13 mouse cellular contexts compared by ENCODE assay signal in genomic region chr11:4629861-4630280, GRCm38 (mm10). TPM values are rescaled to one million over a fixed set of nuclear protein-coding genes. Genes with fewer than 3 reads are reported as not detected.
DNase-seq lines count a peak whose midpoint lies in the region; ATAC-seq and TF ChIP-seq lines count a peak whose summit lies in the region.
"Had no signal": no experiment of that assay in that cellular context is flagged by ENCODE, and none has a peak within 500 bp of the region (broad histone marks: within the 10 kb centered on the region; RNA-seq: fewer than 3 reads in every experiment).

No protein-coding gene starts in this region.

- H3K36me3 ChIP-seq in heart, embryonic 14.5 days (ENCODE audit: control insufficient read depth, insufficient read depth, low read length) = no peaks in the 10 kb centered on the region
- no peaks in the 10 kb centered on the region for H3K36me3 ChIP-seq in kidney, embryonic 16.5 days (ENCODE audit: insufficient read depth, low read length)
- H3K36me3 ChIP-seq: neural tube, embryonic 13.5 days had no signal

- H3K27me3 ChIP-seq in heart, embryonic 14.5 days (ENCODE audit: control insufficient read depth, insufficient read depth, low read length) = no peaks in the 10 kb centered on the region
- no peaks in the 10 kb centered on the region for H3K27me3 ChIP-seq in kidney, embryonic 16.5 days (ENCODE audit: insufficient read depth, low read length)
- H3K27me3 ChIP-seq: neural tube, embryonic 13.5 days had no signal

- intact Hi-C loops in heart, postnatal 25 days (cut with DNase I) = loop anchor here (5.0 kb wide), 1 partner anchor 113 kb away; no protein-coding TSS in a partner anchor

- TF ChIP-seq POLR2A in brain, embryonic 14.5 days (IDR thresholded peaks at IDR 0.05; ENCODE audit: borderline replicate concordance, extremely low read depth, insufficient read depth, insufficient read length, poor library complexity, severe bottlenecking) = no peak

- no peak overlapping the region for H3K4me3 ChIP-seq in heart, embryonic 14.5 days (ENCODE audit: control insufficient read depth in 1 of 2, insufficient read depth in 1 of 2, low read depth in 1 of 2, low read length in 2 of 2)
- H3K4me3 ChIP-seq in kidney, embryonic 16.5 days (ENCODE audit: low read length) = no peak overlapping the region
- H3K4me3 ChIP-seq: neural tube, embryonic 13.5 days had no signal

- peaks cover 10 to 20% of the 10 kb centered on the region in 2 experiments for H3K4me1 ChIP-seq in heart, embryonic 14.5 days (ENCODE audit: control insufficient read depth in 2 of 2, insufficient read depth in 2 of 2, low read length in 2 of 2)
- H3K4me1 ChIP-seq in kidney, embryonic 16.5 days (ENCODE audit: insufficient read depth, low read length) = peaks cover 5% of the 10 kb centered on the region; the same call in 1 of the 2 replicates

- TF ChIP-seq CTCF in brain, embryonic 14.5 days (IDR thresholded peaks at IDR 0.05; ENCODE audit: borderline replicate concordance, extremely low read depth, insufficient read depth, insufficient read length) = no peak

- DNase-seq in heart, postnatal 25 days (ENCODE audit: low spot score) = no peak
- DNase-seq in brain, embryonic 14.5 days (ENCODE audit: low read depth) = peak; percentile 45
- peak; percentile 47 to 85 for DNase-seq in lung, postnatal 4 days
- no peak for DNase-seq in layer of hippocampus, adult 11-12 months (ENCODE audit: low spot score)
- no peak for DNase-seq in cerebellum, adult 11 months
- no peak for DNase-seq in cerebellum, postnatal 25 days
- DNase-seq: adrenal gland, adult 2 months had no signal

- peak overlapping the region; percentile 73 to 85 for H3K27ac ChIP-seq in heart, embryonic 14.5 days (replicated peaks in 1 of 2; ENCODE audit: control insufficient read depth in 1 of 2, insufficient read depth in 1 of 2, low read depth in 2 of 2, low read length in 2 of 2)
- 0 out of 2 replicates have a peak overlapping the region, but pooled peaks have one; percentile 27 for H3K27ac ChIP-seq in kidney, embryonic 16.5 days (ENCODE audit: low read length)
- H3K27ac ChIP-seq: neural tube, embryonic 13.5 days had no signal

- WGBS in heart, embryonic 14.5 days = 6% methylated on average over 8 of the region's 8 CpGs
- 31% methylated on average over 8 of the region's 8 CpGs for WGBS in kidney, embryonic 16.5 days

- peak overlapping the region; percentile 12; the same call in 1 of the 2 replicates for H3K4me2 ChIP-seq in heart, embryonic 14.5 days (ENCODE audit: low read length)
- no peak overlapping the region for H3K4me2 ChIP-seq in kidney, embryonic 16.5 days (replicated peaks; ENCODE audit: low read depth, low read length)
- H3K4me2 ChIP-seq: neural tube, embryonic 13.5 days had no signal

- no peak for ATAC-seq in heart, embryonic 14.5 days (ENCODE audit: insufficient number of reproducible peaks, insufficient read depth, low FRiP score, low read depth)
- ATAC-seq in kidney, embryonic 16.5 days (ENCODE audit: low FRiP score, low TSS enrichment) = 0 out of 2 replicates have a peak, but pooled peaks have one; percentile 12
- ATAC-seq: CD4-positive, CD25-positive, alpha-beta regulatory T cell, adult 4 months had no signal

- H3K9me3 ChIP-seq in heart, embryonic 14.5 days (ENCODE audit: control insufficient read depth, low read length) = no peaks in the 10 kb centered on the region
- H3K9me3 ChIP-seq in kidney, embryonic 16.5 days (ENCODE audit: low read length) = no peaks in the 10 kb centered on the region
- H3K9me3 ChIP-seq: neural tube, embryonic 13.5 days had no signal

- no peak overlapping the region for H3K9ac ChIP-seq in heart, embryonic 14.5 days (ENCODE audit: low read length)
- no peak overlapping the region for H3K9ac ChIP-seq in kidney, embryonic 16.5 days (replicated peaks; ENCODE audit: low read length)
- H3K9ac ChIP-seq: neural tube, embryonic 13.5 days had no signal

RNA-seq across cellular contexts. Expression of gene Ascc2, which starts 7.7 kb away (rescaled TPM):
- polyA plus RNA-seq in heart, embryonic 14.5 days (2014; fragmentation: Nextera tagmentation; extraction: Ambion mirVana) = 19.0 and 22.0 TPM in 2 replicates
- total RNA-seq in heart, postnatal 25 days (2021) = 10 to 100 TPM; 13.6 to 15.2 TPM
- polyA plus RNA-seq in brain, embryonic 14.5 days (2012; rRNA removed) = 27.5 and 32.3 TPM in 2 replicates
- polyA plus RNA-seq in kidney, embryonic 16.5 days (2015; fragmentation: Nextera tagmentation; extraction: Ambion mirVana) = 33.4 and 36.0 TPM in 2 replicates

RNA-seq across cellular contexts. Expression of gene Gm11032, which starts 10.0 kb away (rescaled TPM):
- not detected in 2 replicates for polyA plus RNA-seq in heart, embryonic 14.5 days (2014; fragmentation: Nextera tagmentation; extraction: Ambion mirVana)
- total RNA-seq in heart, postnatal 25 days (2021) = not detected
- polyA plus RNA-seq in brain, embryonic 14.5 days (2012; rRNA removed) = not detected in 2 replicates
- polyA plus RNA-seq in kidney, embryonic 16.5 days (2015; fragmentation: Nextera tagmentation; extraction: Ambion mirVana) = not detected in 2 replicates
- total RNA-seq: adrenal gland, adult 2 months; heart, postnatal 10 days; left cerebral cortex, postnatal 14 days had no signal
- polyA plus RNA-seq: adrenal gland, adult 2 months; CD4-positive, CD25-positive, alpha-beta regulatory T cell, adult 4 months; neural tube, embryonic 13.5 days had no signal

RNA-seq across cellular contexts. Expression of gene Mtmr3, which starts 35.2 kb away (rescaled TPM):
- polyA plus RNA-seq in heart, embryonic 14.5 days (2014; fragmentation: Nextera tagmentation; extraction: Ambion mirVana) = 24.6 and 25.5 TPM in 2 replicates
- total RNA-seq in heart, postnatal 25 days (2021) = 10 to 100 TPM; 49.6 to 50.6 TPM
- polyA plus RNA-seq in brain, embryonic 14.5 days (2012; rRNA removed) = 41.4 and 53.7 TPM in 2 replicates
- 27.1 and 27.4 TPM in 2 replicates for polyA plus RNA-seq in kidney, embryonic 16.5 days (2015; fragmentation: Nextera tagmentation; extraction: Ambion mirVana)

Comparison
In these comparisons a context has a peak if more than half of its experiments do, and no peak if none do; other contexts are left out.
1. DNase-seq: peak in brain, embryonic 14.5 days (single experiment) and lung, postnatal 4 days (2 of 2); none in heart, postnatal 25 days (single experiment), layer of hippocampus, adult 11-12 months (single experiment), cerebellum, adult 11 months (single experiment) and cerebellum, postnatal 25 days (0 of 2).